ENCODE assay signal across 8 mouse cellular contexts in genomic region chr14:30716051-30716952, GRCm38 (mm10). TPM values are rescaled to one million over a fixed set of nuclear protein-coding genes. Genes with fewer than 3 reads are reported as not detected.
A peak's percentile ranks its signal among the peaks of the same experiment; 100 is the strongest.
DNase-seq lines count a peak whose midpoint lies in the region; ATAC-seq lines count a peak whose summit lies in the region.

No protein-coding gene starts in this region.

- peak; percentile 58 for ATAC-seq in forebrain, embryonic 15.5 days (replicated peaks)

- H3K4me3 ChIP-seq in forebrain, embryonic 15.5 days: peak overlapping the region; percentile 86

- H3K9ac ChIP-seq in forebrain, embryonic 15.5 days (replicated peaks): peak overlapping the region; percentile 75

- H3K4me2 ChIP-seq in forebrain, embryonic 15.5 days (replicated peaks): peak overlapping the region; percentile 67

- WGBS in forebrain, embryonic 15.5 days: under 1% methylated on average over 62 of the region's 106 CpGs

- intact Hi-C loops in heart, postnatal 25 days (cut with DNase I): loop anchor here (5.0 kb wide), 1 partner anchor 151 kb away; no protein-coding TSS in a partner anchor

- peaks cover 11% of the 10 kb centered on the region for H3K4me1 ChIP-seq in forebrain, embryonic 15.5 days

- no peaks in the 10 kb centered on the region for H3K36me3 ChIP-seq in forebrain, embryonic 15.5 days

- peak overlapping the region; percentile 93 for H3K27ac ChIP-seq in forebrain, embryonic 15.5 days (replicated peaks)

- peak; percentile 69 for DNase-seq in Muller cell, postnatal 12 days (ENCODE audit: inconsistent ontology term)
- DNase-seq in cerebellum, adult 11-12 months: peak; percentile 73
- peak; percentile 35 for DNase-seq in heart, postnatal 25 days (ENCODE audit: low spot score)
- DNase-seq in layer of hippocampus, adult 18-20 months (ENCODE audit: low spot score in 2 of 2): peak; percentile 43 to 59
- DNase-seq in lung, postnatal 14 days: peak; percentile 57
- peak; percentile 51 for DNase-seq in ovary, postnatal 14 days (ENCODE audit: low spot score)
- peak; percentile 54 for DNase-seq in urinary bladder, adult 2 months (ENCODE audit: low spot score)

- H3K27me3 ChIP-seq in forebrain, embryonic 15.5 days: no peaks in the 10 kb centered on the region

- H3K9me3 ChIP-seq in forebrain, embryonic 15.5 days: no peaks in the 10 kb centered on the region

RNA-seq across cellular contexts. Expression of gene Sfmbt1, which starts 1.7 kb away (rescaled TPM):
- polyA plus RNA-seq in forebrain, embryonic 15.5 days (2015; fragmentation: Nextera tagmentation; extraction: Ambion mirVana): 21.0 and 23.2 TPM in 2 replicates
- 10 to 100 TPM; 11.7 to 13.0 TPM for total RNA-seq in heart, postnatal 25 days (2021)
- total RNA-seq in layer of hippocampus, adult 18-20 months (2021): 10 to 100 TPM; 36.4 to 36.5 TPM
- polyA plus RNA-seq in urinary bladder, adult 2 months (2012; rRNA removed): 3.9 and 5.9 TPM in 2 replicates

Comparison
In these comparisons a context has a peak if more than half of its experiments do, and no peak if none do; other contexts are left out.
1. Peak in every context shown above with its lines: DNase-seq, ATAC-seq, H3K4me3 ChIP-seq and H3K27ac ChIP-seq.